Mouse (Mus musculus) MN1 (cell line): Measurements from ENCODE around the gene Neu2.

ENCODE experiments used
- DNase-seq: peaks from one replicate; pipeline ENCODE4 v3.0.0-alpha.2; 2016; ENCODE audit warnings: low spot score

Neu2 gene

GRCm38 (mm10) chr1:87614576-87615295 is 105.0 kb downstream of the Neu2 start:
- no peak for DNase-seq

- DNase-seq, result no peak
Observed at GRCm38 (mm10) chr1:87620211-87620668, 110.6 kb downstream of the Neu2 start, which contains the start of gene Inpp5d. Gene Inpp5d (plus strand): TSS chr1:87620312.

DNA sequence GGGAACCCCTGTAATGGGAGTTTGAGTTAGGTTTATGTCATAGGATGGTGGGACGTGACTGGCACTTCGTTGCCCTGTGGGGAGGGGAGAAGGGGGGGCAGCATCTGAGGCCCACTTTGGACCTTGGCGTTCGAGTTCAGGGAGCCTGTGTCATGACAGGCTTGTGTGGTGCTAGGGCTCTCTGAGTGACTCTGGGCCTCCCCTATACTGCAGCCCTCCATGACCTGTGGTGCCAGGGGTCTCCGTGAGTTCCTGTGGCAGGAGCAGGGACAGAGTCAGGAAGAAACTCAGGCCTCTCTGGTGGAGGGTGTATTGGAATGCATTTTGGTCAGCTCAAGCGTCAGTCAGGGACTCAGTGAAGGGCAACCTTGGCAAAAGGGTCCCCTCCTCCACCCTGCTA is 111.0 kb downstream of the Neu2 start:
- DNase-seq, result no peak

DNA sequence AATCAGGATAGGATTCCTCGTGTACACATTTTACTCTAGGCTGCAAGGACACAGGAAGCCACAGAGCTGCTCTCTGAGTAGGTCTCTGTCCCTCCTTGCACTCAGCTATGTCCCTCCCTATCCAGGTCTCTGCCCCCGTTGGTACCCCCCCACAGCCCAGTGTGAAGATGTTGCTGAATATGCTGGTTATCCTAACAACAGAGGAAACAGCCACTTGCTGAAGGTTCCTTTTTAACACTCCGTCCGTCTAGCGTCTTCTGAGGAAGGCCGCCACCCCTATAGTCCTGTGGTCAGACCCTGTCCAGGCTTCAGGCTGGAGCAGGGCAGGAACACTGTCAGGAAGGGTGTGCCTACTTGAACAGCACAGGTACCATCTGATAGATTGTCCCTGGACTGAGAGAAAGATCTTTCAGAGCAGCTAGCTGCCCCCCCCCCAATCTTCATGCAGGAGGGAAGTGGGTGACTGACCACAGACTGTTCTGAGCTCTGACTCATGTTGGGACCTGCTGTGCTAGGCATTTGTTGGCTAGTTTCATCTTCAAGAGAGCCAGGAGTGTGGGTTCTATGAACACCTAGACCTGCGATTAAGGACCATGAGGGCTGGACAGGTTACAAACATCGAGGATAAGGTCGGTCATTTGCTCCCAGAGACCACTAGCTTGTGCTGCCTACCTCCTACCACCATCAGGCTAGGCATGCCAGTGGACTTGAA is 111.6 kb downstream of the Neu2 start:
- DNase-seq, result no peak

DNA sequence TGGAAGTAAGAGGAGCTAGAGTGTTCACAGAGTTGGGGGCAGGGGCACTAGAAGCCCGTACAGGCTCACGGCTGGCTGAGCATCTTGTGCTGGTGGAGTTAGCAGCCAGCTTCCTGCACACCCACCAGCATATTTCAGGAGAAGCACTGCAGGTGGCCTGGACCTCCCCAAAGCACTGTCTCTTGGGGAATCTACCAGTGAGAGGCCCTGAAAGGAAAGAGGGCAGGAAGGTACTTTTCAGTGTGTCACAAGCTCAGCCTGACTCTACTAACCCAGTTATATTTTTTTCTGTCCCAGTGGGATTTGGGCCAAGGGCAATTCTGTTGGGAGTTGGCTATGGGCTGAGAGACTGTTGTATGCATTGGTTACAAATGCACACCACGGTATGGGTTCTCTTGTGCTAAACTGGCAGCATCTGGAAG is 112.2 kb downstream of the Neu2 start:
- DNase-seq, result no peak

DNA sequence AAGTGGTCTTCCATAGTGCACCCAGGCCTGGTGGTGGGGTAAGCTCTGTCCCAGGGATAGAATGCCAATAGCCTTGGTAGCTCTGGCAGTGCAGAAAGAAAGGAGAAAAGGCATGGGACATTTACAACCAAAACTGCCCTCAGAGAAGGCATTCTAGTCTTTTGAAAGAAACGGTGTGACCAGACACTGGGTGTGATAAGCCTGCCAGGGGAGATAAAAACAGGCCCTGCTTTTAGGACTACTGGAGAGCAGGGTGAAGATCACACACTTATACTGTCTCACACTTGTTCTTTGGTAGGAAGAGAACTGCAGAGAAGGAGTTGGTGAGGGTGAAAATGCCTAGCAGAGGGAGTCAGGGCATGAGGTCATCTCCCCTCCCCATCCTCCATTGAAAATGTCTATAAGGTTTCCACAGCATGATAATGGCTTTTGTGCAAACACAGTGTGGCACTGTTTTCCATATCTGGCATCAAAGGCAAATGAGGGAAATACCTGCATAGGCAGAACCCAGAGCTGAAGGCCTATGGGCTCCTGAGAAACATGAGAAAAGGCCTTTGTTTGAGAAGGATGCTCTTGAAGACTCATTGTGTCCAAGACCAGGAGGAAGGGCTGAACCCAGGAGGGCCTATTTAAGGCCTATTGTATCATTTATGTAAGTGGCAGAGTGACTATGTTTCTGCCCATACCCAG is 114.4 kb downstream of the Neu2 start:
- no peak for DNase-seq

- DNase-seq, result no peak
Observed at GRCm38 (mm10) chr1:87624826-87625225, 115.1 kb downstream of the Neu2 start.

- no peak for DNase-seq
Observed at GRCm38 (mm10) chr1:87625254-87626025, 115.8 kb downstream of the Neu2 start.

- DNase-seq, result no peak
Observed at GRCm38 (mm10) chr1:87626344-87626743, 116.7 kb downstream of the Neu2 start.

DNA sequence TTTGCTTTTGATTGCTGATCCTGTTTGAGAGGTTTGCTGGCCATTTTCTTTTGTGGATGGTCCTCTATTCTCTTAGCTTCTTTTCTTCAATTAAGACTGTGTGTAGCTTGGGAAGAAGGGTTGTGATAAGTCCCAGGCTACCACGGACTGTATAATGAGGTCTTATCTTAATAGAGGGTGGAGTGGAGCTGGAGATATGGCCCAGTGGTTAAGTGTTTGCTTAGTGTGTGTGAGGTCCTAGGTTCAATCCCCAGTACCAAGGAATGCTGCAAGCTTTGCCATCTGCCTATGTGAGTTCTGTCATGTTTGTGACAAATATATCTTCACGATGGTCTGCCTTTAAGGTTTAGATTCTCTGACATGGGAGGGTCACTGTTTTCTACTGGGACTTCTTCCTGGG is 118.4 kb downstream of the Neu2 start:
- no peak for DNase-seq

- DNase-seq, result no peak
Observed at GRCm38 (mm10) chr1:87631584-87631983, 121.9 kb downstream of the Neu2 start.

- no peak for DNase-seq
Observed at GRCm38 (mm10) chr1:87632163-87632562, 122.5 kb downstream of the Neu2 start.

DNA sequence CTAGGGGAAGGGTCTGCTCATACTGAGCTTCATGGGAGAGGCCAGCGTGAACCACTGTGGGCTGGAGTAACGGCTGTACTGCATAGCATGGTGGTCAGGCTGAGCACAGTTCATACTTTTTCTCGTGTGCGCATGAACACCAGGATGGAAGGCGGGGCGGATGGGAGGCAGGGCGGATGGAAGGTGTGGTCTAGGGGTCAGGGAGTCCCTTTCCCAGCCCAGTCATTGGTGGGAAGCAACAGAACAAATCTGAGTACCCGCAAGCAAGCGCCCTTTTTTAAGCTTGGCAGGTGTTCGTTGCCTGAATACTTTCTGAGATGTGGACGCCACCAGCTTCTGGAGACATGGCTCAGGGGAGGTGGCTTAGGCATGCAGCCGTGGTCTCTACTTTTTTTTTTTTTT is 127.0 kb downstream of the Neu2 start:
- DNase-seq, result no peak

GRCm38 (mm10) chr1:87637121-87637877 is 127.6 kb downstream of the Neu2 start:
- DNase-seq, result no peak

DNA sequence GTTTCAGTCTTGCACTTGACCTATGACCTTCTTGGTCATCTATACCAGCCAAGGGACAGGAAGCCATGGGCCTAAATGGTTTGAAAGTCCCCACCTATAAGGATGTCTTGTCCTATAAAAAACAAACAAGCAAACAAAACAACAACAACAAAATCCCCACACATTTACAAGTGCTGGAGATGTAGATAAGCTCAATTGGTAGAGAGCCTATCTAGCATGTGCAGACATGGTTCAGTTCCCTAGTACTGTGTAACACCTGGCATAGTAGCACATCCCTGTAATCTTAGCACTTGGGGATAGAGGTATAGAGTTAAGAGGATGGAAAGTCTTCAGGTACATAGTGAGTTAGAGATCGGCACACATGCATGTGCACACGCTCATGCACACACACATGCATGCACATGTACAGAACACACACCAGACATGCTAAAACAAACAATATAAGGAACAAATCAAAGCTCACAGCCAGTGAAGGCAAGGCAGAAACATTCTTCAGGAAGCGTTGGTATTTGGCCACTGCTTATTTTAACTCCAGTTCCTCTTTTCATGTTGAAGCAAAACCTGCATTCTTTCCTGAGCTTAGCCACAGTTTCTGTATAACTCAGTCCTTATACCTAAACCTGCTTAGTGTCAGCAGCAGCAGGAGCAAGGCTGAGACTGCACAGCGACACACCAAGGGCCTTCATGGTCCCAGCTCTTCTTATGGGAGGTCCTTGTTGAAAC is 128.3 kb downstream of the Neu2 start:
- no peak for DNase-seq

DNA sequence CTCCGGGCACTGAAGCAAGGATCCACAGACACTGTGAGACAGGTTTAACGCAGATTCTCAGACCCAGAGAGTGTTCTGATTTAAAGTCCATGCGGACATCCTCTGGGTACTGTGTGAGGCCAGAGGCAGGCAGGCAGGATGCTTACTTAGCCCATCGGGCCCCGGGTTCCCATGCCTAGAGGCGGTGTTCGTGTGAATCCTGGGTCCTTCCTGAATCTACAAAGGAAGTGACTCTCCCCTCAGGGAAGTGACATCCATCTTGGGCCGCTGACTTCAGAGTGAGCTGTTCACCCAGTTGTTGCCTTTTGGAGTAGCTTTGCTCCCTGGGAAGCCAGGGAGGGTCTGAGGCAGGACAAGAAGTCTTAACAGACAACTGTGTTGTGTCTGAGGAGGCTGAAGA is 130.0 kb downstream of the Neu2 start:
- DNase-seq, result no peak

- DNase-seq, result no peak
Observed at GRCm38 (mm10) chr1:87640165-87640661, 130.5 kb downstream of the Neu2 start.

DNA sequence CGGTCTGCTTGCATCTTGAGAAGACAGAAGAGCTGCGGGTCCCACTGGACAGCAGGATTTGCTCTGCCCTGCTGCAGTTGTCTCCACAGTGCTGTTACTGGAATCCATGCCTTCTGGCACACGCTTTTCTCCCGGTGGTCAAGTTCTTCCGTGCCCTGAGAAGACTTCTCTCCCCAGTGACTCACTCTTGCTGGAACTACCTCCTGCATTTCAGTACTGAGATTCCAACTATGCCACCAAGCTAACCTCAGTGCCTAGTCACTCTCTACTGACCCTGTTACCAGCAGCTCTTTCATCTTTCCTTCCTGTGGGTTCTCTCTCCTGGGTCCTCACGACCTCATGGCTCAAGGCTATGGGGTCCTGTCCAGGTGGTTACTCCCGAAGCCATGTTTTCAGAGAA is 133.3 kb downstream of the Neu2 start:
- no peak for DNase-seq

DNA sequence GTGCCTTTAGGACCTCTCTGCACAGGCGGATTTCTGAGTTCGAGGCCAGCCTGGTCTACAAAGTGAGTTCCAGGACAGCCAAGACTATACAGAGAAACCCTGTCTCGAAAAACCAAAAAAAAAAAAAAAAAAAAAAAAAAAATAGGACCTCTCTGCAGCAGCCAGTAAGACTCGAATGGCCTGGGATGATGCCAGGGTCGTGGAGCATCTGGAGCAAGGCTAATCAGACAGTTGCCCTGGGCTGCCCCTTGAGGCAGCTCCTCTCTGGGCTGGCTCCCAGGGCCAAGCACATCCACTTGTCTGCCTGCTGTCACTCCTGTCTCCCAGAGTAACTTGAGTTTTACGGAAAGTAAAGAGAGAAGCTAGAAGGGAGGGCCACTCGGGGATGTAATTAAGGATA is 135.4 kb downstream of the Neu2 start:
- DNase-seq, result no peak

DNA sequence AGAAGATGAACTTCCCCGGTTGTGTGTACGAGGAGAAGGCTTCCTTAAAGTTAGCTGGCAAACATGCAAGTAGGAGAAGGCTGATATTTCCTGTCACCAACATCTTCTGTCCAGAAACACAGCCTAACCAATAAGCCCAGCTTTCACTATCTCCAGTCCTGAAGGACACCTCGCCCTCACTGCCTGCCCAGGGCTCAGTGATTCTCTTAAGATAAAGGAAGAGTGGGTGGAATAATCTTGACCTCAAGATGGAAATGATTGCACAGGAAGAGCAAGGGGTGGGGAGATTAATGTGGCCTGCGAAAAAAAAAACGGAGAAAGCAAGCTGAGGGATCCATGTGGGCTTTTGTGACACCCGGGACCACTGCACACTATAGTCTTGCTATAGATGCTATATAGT is 136.1 kb downstream of the Neu2 start:
- DNase-seq, result no peak
